Mouse (Mus musculus): Measurements from ENCODE around the gene Zyg11b.
A peak's percentile ranks its signal among the peaks of the same experiment; 100 is the strongest.

The Zyg11b gene

GRCm38 (mm10) chr4:108300670-108301373, at the start of gene Zyg11b:
TSS of gene Zyg11b (minus strand) at chr4:108301096.
- peak; percentile 75 for DNase-seq (ENCODE audit: low spot score)

DNA sequence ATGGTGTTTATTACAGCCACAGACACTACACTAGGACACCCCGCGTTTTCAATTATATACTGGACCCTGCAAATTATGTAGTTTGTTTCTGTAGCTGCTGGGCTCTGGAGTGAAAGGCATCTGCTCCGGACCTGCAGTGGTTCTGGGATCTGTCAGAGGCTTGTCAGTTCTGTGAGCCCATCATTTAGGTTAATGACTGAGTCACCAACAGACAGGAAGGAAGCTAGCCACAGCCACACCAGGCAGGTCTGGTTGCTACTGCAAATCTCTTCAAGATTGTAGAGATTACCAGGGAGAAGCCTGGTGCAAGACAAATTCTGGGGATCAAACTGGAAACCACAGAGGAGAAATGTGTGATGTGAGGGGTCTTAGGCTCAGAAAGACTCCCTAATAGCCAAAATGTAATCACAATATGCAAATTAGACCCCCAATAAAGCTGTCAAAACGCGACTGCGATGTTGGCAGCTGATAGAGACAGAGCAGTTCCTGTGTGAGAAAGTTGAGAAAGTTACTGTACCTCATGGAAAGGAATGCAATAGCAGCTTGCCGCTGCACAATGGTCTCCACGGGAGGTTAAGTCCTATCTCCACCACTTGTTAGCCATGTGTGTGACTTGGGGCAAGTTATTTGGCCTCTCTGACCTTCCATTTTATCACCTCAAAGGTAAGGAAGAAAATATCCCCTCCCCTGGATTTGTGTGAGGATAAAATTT, 49.1 kb upstream of the Zyg11b start:
- DNase-seq (ENCODE audit: low spot score), result no peak

- no peak for DNase-seq (ENCODE audit: low spot score)
Observed at GRCm38 (mm10) chr4:108349064-108349463, 48.2 kb upstream of the Zyg11b start.

DNA sequence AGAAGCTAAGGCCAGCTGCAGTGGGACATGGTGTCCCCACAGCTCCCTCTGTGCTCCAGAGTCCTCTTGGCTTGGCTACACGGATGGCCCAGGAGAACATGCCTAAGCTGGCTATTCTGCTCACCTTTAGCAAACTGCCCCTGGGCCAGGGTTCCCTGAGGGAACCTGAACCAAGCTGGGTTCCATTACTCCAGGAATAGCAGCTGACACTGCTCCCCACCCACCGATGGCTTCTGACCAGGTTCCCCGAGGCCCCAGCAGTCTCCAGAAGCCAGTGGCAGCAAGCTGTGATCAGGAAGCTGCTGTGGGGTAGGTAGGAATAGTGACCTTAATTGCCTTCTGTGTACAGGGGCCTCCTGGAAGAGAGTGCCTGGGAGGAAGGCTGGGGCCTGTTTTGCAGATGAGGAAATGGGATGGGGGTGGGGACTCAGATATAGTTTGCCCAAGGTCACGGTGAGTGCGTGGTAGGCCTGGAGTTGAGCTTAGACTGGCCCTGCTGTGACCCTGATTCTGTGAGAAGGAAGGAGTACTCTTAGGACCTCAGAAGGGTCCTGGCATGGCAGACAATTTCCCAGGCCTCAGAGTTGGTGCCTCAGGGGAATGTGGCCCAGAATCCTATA, 47.5 kb upstream of the Zyg11b start:
- DNase-seq (ENCODE audit: low spot score), result no peak

DNA sequence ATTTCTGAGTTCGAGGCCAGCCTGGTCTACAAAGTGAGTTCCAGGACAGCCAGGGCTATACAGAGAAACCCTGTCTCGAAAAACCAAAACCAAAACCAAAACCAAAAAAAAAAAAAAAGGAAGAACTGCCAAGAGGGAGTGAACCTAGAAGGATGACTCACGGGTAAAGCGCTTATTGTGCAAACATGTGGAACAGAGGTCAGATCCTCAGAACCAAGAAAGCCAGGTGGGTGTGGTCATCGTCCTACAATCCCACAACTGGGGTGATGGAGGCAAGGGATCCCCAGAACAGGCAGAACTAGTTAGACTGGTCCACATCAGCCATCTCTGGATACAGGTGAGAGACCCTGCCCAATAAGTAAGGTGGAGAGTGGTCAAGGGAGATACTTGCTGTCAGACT, 46.2 kb upstream of the Zyg11b start:
- DNase-seq (ENCODE audit: low spot score), result no peak

DNA sequence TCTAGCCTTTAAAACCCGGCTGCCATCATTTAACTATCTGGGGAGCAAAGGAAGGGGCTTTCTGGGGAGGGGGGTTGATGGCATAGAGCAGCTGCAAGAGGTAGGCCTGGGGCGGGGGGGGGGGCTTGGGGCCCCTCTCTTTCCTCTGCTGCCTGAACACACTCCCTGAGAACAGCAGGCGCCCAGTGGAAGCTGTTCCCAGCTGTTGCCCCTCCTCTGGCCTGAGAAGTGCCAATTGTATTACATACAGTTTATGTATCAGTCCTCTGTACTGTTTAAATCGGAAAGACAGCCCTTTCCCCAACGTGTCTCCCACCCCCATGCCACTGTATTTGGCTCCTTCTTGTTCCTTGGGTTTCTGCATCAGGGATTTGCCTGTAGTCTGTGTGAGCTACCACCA, 44.9 kb upstream of the Zyg11b start:
- DNase-seq (ENCODE audit: low spot score), result no peak

GRCm38 (mm10) chr4:108344631-108345083, 43.8 kb upstream of the Zyg11b start:
- no peak for DNase-seq (ENCODE audit: low spot score)

GRCm38 (mm10) chr4:108339277-108339690, 38.4 kb upstream of the Zyg11b start:
- peak; percentile 38 for DNase-seq (ENCODE audit: low spot score)

- no peak for DNase-seq (ENCODE audit: low spot score)
Observed at GRCm38 (mm10) chr4:108338811-108339210, 37.9 kb upstream of the Zyg11b start.

DNA sequence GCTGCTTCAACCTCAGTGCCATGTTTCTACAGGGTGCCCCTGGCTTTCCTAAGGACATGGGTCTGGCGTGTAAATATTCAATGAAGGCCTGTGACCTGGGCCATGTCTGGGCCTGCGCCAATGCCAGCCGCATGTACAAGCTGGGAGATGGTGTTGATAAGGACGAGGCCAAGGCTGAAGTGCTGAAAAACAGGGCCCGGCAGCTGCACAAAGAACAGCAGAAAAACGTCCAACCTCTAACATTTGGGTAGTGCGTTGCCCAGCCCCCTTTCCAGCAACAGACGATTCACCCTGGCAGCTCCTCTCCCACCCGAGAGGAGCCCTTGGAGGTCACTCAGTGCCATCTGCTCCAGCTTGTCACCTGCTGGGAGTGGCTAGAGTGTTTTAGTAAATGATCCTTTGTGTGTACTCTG, 37.4 kb upstream of the Zyg11b start:
- DNase-seq (ENCODE audit: low spot score), result no peak

GRCm38 (mm10) chr4:108337817-108338216, 36.9 kb upstream of the Zyg11b start:
- no peak for DNase-seq (ENCODE audit: low spot score)

GRCm38 (mm10) chr4:108336765-108337164, 35.9 kb upstream of the Zyg11b start:
- DNase-seq (ENCODE audit: low spot score), result no peak

GRCm38 (mm10) chr4:108335413-108335812, 34.5 kb upstream of the Zyg11b start:
- DNase-seq (ENCODE audit: low spot score), result no peak

GRCm38 (mm10) chr4:108332041-108332440, 31.1 kb upstream of the Zyg11b start:
- DNase-seq (ENCODE audit: low spot score), result no peak

- no peak for DNase-seq (ENCODE audit: low spot score)
Observed at GRCm38 (mm10) chr4:108329840-108330239, 28.9 kb upstream of the Zyg11b start.

GRCm38 (mm10) chr4:108327730-108328484, 27.0 kb upstream of the Zyg11b start, which contains the start of gene Coa7:
TSS of gene Coa7 (plus strand) at chr4:108328140.
- peak; percentile 97 for DNase-seq (ENCODE audit: low spot score)

- no peak for DNase-seq (ENCODE audit: low spot score)
Observed at GRCm38 (mm10) chr4:108327071-108327579, 26.2 kb upstream of the Zyg11b start.

- DNase-seq (ENCODE audit: low spot score), result no peak
Observed at GRCm38 (mm10) chr4:108323588-108323987, 22.7 kb upstream of the Zyg11b start.

GRCm38 (mm10) chr4:108320627-108321380, 19.9 kb upstream of the Zyg11b start:
- DNase-seq (ENCODE audit: low spot score), result no peak

- no peak for DNase-seq (ENCODE audit: low spot score)
Observed at GRCm38 (mm10) chr4:108319747-108320146, 18.9 kb upstream of the Zyg11b start.
